Mouse (Mus musculus) stomach, embryonic 16.5 days (tissue): ENCODE data around the gene Ubc. TPM values are rescaled to one million over a fixed set of nuclear protein-coding genes. Genes with fewer than 3 reads are reported as not detected.
A peak's percentile ranks its signal among the peaks of the same experiment; 100 is the strongest.
"Not testable (repeated sequence)": the region's sequence is repeated elsewhere in the genome, so short reads cannot be mapped to it uniquely, and the experiment has no call there.

Experiments
- ATAC-seq: fragments of 200-750 bp; cut with Nextera tagmentation; 2 replicates; pipeline ENCODE4 v1.8.0; 2017; ENCODE audit warnings: moderate number of reproducible peaks, moderate TSS enrichment; ENCODE audit not compliant: insufficient read depth, low FRiP score
- H3K27ac ChIP-seq: fragments of 300-500 bp; sonication (generic); 2 replicates; pipeline ENCODE4 v1.5.1; 2014; ENCODE audit warnings: low read length
- H3K27me3 ChIP-seq: fragments of 300-500 bp; sonication (generic); 2 replicates; pipeline ENCODE4 v1.6.1; 2014; ENCODE audit warnings: low read length, control low read depth, mixed read lengths; ENCODE audit not compliant: control insufficient read depth, insufficient read depth
- H3K36me3 ChIP-seq: fragments of 300-500 bp; sonication (generic); 2 replicates; pipeline ENCODE4 v1.6.1; 2014; ENCODE audit warnings: low read length; ENCODE audit not compliant: control insufficient read depth, insufficient read depth
- H3K4me1 ChIP-seq: fragments of 300-500 bp; sonication (generic); 2 replicates; pipeline ENCODE4 v1.6.1; 2014; ENCODE audit warnings: low read length, control low read depth, mixed read lengths; ENCODE audit not compliant: control insufficient read depth, insufficient read depth
- H3K4me2 ChIP-seq: fragments of 300-500 bp; sonication (generic); 2 replicates; pipeline ENCODE4 v1.6.1; 2014; ENCODE audit warnings: low read depth, low read length, mixed read lengths
- H3K4me3 ChIP-seq: fragments of 300-500 bp; sonication (generic); replicated peaks from 2 replicates; pipeline ENCODE4 v1.5.1; 2014; ENCODE audit warnings: mild to moderate bottlenecking, low read length
- H3K9ac ChIP-seq: fragments of 300-500 bp; sonication (generic); 2 replicates; pipeline ENCODE4 v1.6.1; 2014; ENCODE audit warnings: low read length
- H3K9me3 ChIP-seq: fragments of 300-500 bp; sonication (generic); replicated peaks from 2 replicates; pipeline ENCODE4 v1.6.1; 2016; ENCODE audit warnings: low read length, control low read depth; ENCODE audit not compliant: control insufficient read depth
- WGBS: fragments of 180-500 bp; shearing (Covaris S2); extraction: QIAGEN DNeasy Blood & Tissue Kit; methylation state at CpG from one replicate; pipeline ENCODE4 v1.1.7; 2014; 5-methylcytosine and 5-hydroxymethylcytosine counted together
- polyA plus RNA-seq: library from polyadenylated mRNA; unstranded; fragments of >200 nt; fragmentation: Nextera tagmentation; extraction: Ambion mirVana; gene quantifications from 2 replicates; pipeline ENCODE4 v1.2.1, GENCODE M21; 2015

The Ubc gene
- polyA plus RNA-seq, 1 experiment from 2014 or later = 1,047 TPM

DNA sequence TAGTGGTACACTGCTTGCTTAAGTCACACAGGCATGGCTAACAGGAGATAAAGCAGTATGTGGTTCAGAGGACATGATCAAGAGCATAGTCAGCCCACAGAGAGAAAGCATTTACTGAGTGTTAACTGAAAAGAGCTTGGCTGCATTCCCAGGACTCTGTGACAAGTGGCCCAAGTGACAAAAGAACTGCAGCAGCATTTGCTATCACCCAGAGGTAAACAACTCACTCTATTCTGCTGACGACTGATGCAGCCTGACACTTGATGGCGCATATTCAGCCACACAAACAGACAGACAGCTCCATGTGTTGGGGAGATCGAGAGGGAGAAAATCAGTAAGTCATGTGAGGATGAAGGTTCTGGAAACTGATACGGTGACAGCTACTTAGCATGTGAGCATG lies 23.8 kb upstream of the Ubc start:
- no peak for ATAC-seq
- Histone ChIP-seq H3K27me3 (no peaks in the 10 kb centered on the region), H3K4me3 (no peak overlapping the region), H3K27ac (no peak overlapping the region), H3K4me1 (peaks cover 9% of the 10 kb centered on the region), H3K9ac (no peak overlapping the region), H3K36me3 (peaks cover 20% of the 10 kb centered on the region; the same call in 1 of the 2 replicates), H3K4me2 (no peak overlapping the region), H3K9me3 (no peaks in the 10 kb centered on the region)
- WGBS = 82% methylated on average over 4 of the region's 4 CpGs

DNA sequence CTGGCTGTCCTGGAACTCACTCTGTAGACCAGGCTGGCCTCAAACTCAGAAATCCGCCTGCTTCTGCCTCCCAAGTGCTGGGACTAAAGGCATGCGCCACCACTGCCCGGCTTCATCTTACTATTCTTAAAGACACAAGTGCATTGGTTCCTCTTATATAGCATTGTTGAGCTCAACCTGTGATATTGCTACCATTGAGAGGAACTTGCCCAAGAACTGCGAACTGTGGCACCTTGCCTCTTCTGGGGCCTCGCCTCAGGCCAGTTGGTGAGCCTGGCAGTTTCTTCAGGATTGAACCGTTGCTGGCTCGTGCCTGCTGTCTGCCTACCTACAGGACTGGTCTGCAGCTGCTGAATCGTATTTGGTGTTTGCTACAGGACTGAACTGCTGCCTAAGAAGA lies 22.5 kb upstream of the Ubc start:
- ATAC-seq, H3K27ac ChIP-seq, H3K9ac ChIP-seq, H3K9me3 ChIP-seq, H3K4me1 ChIP-seq, H3K27me3 ChIP-seq, H3K4me2 ChIP-seq, H3K4me3 ChIP-seq: not testable (repeated sequence)
- peaks cover 16% of the 10 kb centered on the region; the same call in 1 of the 2 replicates for H3K36me3 ChIP-seq
- WGBS = 87% methylated on average over 8 of the region's 8 CpGs

DNA sequence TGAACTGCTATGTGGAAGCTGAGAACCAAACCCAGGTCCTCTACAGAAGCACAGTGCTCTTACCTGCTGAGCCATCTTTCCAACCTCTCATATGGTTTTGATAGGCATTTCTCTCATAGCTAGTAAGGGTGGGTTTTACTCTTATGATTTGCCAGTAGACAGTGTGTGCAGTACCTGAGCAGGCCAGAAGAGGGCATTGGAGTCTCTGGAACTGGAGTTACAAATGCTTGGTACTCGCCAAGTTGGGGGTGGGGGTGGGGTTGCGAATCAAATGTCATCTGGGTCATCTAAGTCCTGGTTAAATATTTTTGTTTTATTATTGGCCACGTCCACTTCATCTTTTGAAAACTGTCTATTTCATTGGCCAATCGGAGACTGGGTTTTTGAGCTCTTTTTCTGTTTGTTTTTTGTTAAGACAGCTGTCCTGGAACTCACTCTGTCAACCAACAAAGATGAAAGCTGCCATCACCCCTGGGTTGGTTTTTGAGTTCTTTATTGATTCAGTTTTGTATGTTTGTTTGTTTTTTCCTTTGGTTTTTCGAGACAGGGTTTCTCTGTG lies 22.0 kb upstream of the Ubc start:
- H3K9me3 ChIP-seq = no peaks in the 10 kb centered on the region
- no peak overlapping the region for H3K9ac ChIP-seq
- H3K36me3 ChIP-seq = peaks cover 16% of the 10 kb centered on the region; the same call in 1 of the 2 replicates
- H3K27me3 ChIP-seq = no peaks in the 10 kb centered on the region
- 62% methylated on average over 5 of the region's 5 CpGs for WGBS
- H3K27ac ChIP-seq = no peak overlapping the region
- H3K4me1 ChIP-seq = peaks cover 13% of the 10 kb centered on the region
- ATAC-seq = no peak
- H3K4me2 ChIP-seq = no peak overlapping the region
- H3K4me3 ChIP-seq = no peak overlapping the region

DNA sequence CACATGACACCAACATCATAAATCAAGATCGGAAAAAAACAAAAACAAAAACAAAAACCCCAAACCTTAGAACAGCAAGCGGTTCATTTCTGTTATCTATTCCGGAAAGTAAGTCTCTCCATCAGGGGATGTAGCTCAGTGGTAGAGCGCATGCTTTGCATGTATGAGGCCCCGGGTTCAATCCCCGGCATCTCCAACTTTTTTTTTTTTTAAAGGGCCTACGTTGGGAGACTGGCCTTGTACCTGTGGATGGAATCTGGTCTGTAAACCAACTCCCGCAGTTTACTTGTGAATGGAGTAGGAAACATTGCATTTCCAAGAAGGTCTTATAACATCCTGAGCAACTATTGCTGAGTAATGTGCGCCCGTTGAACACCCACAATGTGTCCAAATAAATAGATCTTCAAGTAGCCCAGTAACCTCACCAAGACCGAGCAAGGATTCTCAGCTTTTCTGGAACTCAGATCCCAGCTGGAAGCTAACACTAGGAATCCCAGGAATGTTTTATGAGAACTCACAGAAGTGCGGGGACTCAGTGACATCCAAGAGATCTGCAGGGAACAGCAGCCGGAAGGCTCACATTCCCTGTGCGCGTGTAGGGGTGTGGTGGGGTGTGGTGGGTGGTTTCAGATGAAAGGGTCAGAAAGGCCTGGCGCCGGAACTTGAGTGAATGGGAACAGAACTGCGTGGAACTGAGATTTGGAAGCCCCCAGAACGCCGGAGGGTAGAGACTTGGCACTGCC lies 19.5 kb upstream of the Ubc start:
- WGBS = 11% methylated on average over 20 of the region's 20 CpGs
- Histone ChIP-seq H3K4me2 (peak overlapping the region; percentile 57), H3K27me3 (no peaks in the 10 kb centered on the region), H3K4me3 (peak overlapping the region; percentile 48), H3K4me1 (peaks cover 18% of the 10 kb centered on the region), H3K9ac (peak overlapping the region; percentile 59; the same call in 1 of the 2 replicates), H3K36me3 (no peaks in the 10 kb centered on the region), H3K27ac (0 out of 2 replicates have a peak overlapping the region, but pooled peaks have one; percentile 34), H3K9me3 (no peaks in the 10 kb centered on the region)
- ATAC-seq = no peak

DNA sequence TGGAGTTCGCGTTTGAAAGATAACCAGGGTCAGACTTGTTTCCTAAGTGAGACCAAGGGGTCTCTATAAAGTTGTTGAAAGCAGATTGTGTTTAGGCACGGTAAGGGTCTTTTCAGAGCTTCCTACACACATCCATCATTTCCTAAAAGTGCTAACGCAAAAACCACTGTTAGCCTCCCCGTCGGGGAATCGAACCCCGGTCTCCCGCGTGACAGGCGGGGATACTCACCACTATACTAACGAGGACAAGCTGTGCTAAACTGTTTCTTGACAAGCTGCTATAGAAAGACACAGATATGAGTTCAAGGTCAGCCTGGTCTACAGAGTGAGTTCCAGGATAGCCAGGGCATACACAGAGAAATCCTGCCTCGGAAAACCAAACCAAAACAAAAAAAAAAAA lies 18.8 kb upstream of the Ubc start:
- Histone ChIP-seq H3K27ac (0 out of 2 replicates have a peak overlapping the region, but pooled peaks have one; percentile 34), H3K9me3 (no peaks in the 10 kb centered on the region), H3K36me3 (no peaks in the 10 kb centered on the region), H3K27me3 (no peaks in the 10 kb centered on the region), H3K4me1 (peaks cover 18% of the 10 kb centered on the region), H3K4me3 (peak overlapping the region; percentile 48), H3K4me2 (peak overlapping the region; percentile 57), H3K9ac (peak overlapping the region; percentile 59; the same call in 1 of the 2 replicates)
- under 1% methylated on average over 13 of the region's 13 CpGs for WGBS
- ATAC-seq = peak; percentile 38; the same call in 1 of the 2 replicates

DNA sequence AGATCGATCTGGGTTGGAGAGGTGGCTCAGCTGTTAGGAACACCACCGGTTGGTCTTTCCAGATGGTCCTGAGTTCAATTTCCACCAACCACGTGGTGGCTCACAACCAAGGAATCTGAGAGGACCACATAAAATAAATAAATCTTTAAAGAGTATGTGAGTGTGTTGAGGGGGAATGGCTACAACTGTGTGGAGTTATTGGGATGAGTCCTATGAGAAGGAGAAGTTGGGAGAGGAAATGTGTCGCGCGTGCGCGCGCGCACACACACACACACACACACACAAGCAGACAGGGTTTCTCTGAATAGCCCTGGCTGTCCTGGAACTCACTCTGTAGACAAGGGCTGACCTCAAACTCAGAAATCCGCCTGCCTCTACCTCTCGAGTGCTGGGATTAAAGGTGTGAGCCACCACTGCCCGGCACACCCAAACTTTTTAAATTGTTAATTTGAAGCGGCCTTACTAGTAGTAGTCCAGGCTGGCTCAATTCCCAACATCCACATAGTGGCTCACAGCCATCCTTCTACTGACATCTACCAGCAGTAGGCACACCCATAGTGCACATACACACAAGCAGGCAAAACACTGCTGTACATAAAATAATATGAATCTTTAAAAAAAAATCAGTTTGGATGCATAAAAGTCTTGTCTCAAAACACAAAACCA lies 18.0 kb upstream of the Ubc start:
- WGBS = 66% methylated on average over 14 of the region's 14 CpGs
- no peak overlapping the region for H3K4me2 ChIP-seq
- H3K27me3 ChIP-seq = no peaks in the 10 kb centered on the region
- no peak overlapping the region for H3K9ac ChIP-seq
- H3K27ac ChIP-seq = no peak overlapping the region
- no peaks in the 10 kb centered on the region for H3K36me3 ChIP-seq
- no peak overlapping the region for H3K4me3 ChIP-seq
- H3K4me1 ChIP-seq = peaks cover 18% of the 10 kb centered on the region
- ATAC-seq = no peak
- no peaks in the 10 kb centered on the region for H3K9me3 ChIP-seq

DNA sequence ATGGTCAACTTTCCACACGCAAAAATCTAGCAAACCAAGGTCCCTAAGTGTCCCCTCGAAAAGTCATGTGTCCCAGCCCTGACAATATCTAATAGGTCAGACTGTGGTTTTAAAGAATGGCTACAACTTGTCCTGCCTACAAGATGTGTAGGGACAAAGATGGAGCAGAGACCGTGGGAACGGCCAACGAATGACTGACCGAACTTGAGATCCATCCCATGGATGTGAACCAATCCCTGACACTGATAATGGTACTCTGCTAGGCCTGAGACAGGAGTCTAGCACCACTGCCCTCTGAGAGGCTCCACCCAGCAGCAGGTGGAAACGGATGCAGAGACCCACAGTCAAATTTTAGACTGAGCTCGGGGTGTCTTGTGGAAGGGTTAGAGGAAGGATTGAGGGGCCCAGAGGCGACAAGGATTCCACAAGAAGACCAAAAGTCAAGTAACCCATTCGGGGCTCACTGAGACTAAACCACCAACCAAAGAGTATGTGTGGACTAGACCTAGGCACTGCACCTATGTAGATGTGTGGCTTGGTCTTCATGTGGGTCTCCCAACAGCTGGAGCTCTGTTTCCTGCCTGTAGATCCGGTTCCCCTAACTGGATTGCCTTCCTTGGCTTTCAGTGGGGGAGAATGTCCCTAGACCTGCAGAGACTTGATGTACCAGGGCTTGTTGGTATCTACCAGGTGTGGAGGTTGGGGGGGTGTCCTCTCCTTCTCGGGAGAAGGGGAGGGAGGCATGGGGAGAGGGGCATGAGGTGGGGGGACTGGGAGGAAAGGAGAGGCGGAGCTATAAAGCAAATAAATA lies 17.2 kb upstream of the Ubc start:
- 53% methylated on average over 13 of the region's 13 CpGs for WGBS
- Histone ChIP-seq H3K4me3 (peak overlapping the region; percentile 71), H3K27me3 (no peaks in the 10 kb centered on the region), H3K9me3 (no peaks in the 10 kb centered on the region), H3K27ac (peak overlapping the region; percentile 90), H3K36me3 (no peaks in the 10 kb centered on the region), H3K4me2 (peak overlapping the region; percentile 69), H3K4me1 (peaks cover 18% of the 10 kb centered on the region), H3K9ac (peak overlapping the region; percentile 79)
- no peak for ATAC-seq

DNA sequence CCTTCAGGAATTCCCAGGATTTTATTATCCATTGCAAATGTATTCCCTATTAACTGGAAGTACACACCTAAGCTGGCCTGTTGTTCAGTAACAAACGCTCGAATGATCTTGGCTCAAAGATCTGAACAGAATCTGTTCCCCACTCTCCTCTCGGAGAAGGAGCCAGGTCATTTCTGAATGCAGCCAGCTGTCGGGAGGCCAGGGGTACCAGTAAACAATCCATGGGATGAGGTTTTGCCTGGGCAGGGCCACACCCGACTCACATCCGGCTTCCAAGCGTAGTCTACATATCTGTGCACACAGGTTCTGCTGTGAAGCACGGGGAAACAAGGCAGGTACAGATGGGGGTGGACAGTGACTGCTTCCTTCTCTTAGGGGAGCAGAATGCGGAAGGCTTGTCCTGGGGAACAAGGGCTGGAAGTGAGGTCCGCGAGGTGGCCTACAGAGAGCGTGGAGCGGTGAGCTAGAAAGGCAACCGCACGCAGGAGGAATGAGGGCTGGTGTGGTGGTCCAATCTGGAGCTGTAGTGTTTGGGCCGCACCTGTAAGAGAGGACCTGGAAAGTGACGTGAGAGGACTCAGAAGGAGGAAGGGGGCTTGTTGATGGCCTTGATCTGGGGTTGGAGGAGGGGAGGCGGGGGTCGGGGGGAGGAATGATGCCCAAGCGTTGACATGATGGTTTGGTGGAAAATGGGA lies 16.5 kb upstream of the Ubc start:
- Histone ChIP-seq H3K9ac (peak overlapping the region; percentile 79), H3K27me3 (no peaks in the 10 kb centered on the region), H3K4me3 (peak overlapping the region; percentile 71), H3K36me3 (no peaks in the 10 kb centered on the region), H3K27ac (peak overlapping the region; percentile 90), H3K4me1 (peaks cover 18% of the 10 kb centered on the region), H3K9me3 (no peaks in the 10 kb centered on the region), H3K4me2 (peak overlapping the region; percentile 69)
- peak; percentile 49 for ATAC-seq
- 2% methylated on average over 20 of the region's 20 CpGs for WGBS
